Mouse (Mus musculus) naive thymus-derived CD4-positive, alpha-beta T cell, adult 2 months (primary cell): ENCODE results near the gene Emc1.
"Not testable (repeated sequence)": the region's sequence is repeated elsewhere in the genome, so short reads cannot be mapped to it uniquely, and the experiment has no call there.

Experiments
- DNase-seq: peaks from one replicate; pipeline ENCODE4 v3.0.0-alpha.2; 2011; ENCODE audit warnings: low read depth

Gene Emc1

GRCm38 (mm10) chr4:139357211-139357610 is 4.8 kb downstream of the Emc1 start:
- no peak for DNase-seq

GRCm38 (mm10) chr4:139360761-139361548 is 8.6 kb downstream of the Emc1 start:
- DNase-seq: no peak

- DNase-seq: no peak
Measured at GRCm38 (mm10) chr4:139367336-139367735, 14.9 kb downstream of the Emc1 start.

- no peak for DNase-seq
Measured at GRCm38 (mm10) chr4:139368038-139368437, 15.7 kb downstream of the Emc1 start.

- no peak for DNase-seq
Measured at GRCm38 (mm10) chr4:139373130-139373529, 20.7 kb downstream of the Emc1 start.

- no peak for DNase-seq
Measured at GRCm38 (mm10) chr4:139373531-139373930, 21.1 kb downstream of the Emc1 start.

- DNase-seq: no peak
Measured at GRCm38 (mm10) chr4:139379719-139380118, 27.3 kb downstream of the Emc1 start.

- DNase-seq: peak; percentile 100
Measured at GRCm38 (mm10) chr4:139380207-139380748, 27.9 kb downstream of the Emc1 start.

GRCm38 (mm10) chr4:139380775-139381451 is 28.5 kb downstream of the Emc1 start:
- no peak for DNase-seq

- DNase-seq: no peak
Measured at GRCm38 (mm10) chr4:139381452-139381845, 29.1 kb downstream of the Emc1 start.

GRCm38 (mm10) chr4:139382231-139382630 is 29.8 kb downstream of the Emc1 start:
- no peak for DNase-seq

- DNase-seq: not testable (repeated sequence)
Measured at GRCm38 (mm10) chr4:139385841-139386240, 33.5 kb downstream of the Emc1 start.

GRCm38 (mm10) chr4:139386869-139387319 is 34.5 kb downstream of the Emc1 start:
- no peak for DNase-seq

- DNase-seq: no peak
Measured at GRCm38 (mm10) chr4:139389557-139389956, 37.2 kb downstream of the Emc1 start.

GRCm38 (mm10) chr4:139395431-139395830 is 43.0 kb downstream of the Emc1 start:
- DNase-seq: no peak

- no peak for DNase-seq
Measured at GRCm38 (mm10) chr4:139400487-139400886, 48.1 kb downstream of the Emc1 start.

GRCm38 (mm10) chr4:139403214-139403613 is 50.8 kb downstream of the Emc1 start:
- no peak for DNase-seq

GRCm38 (mm10) chr4:139411351-139411750 is 59.0 kb downstream of the Emc1 start:
- no peak for DNase-seq

GRCm38 (mm10) chr4:139417868-139418267 is 65.5 kb downstream of the Emc1 start:
- no peak for DNase-seq

- DNase-seq: no peak
Measured at GRCm38 (mm10) chr4:139421621-139422020, 69.2 kb downstream of the Emc1 start.

GRCm38 (mm10) chr4:139422409-139422808 is 70.0 kb downstream of the Emc1 start:
- no peak for DNase-seq

- no peak for DNase-seq
Measured at GRCm38 (mm10) chr4:139423270-139423669, 70.9 kb downstream of the Emc1 start.
